Mouse (Mus musculus): ENCODE data around the gene Nxnl1. TPM values are rescaled to one million over a fixed set of nuclear protein-coding genes. Genes with fewer than 3 reads are reported as not detected.

The Nxnl1 gene
- 0.11 and 0.13 TPM in 2 replicates for polyA plus RNA-seq (2015; fragmentation: Nextera tagmentation; extraction: Ambion mirVana)

GRCm38 (mm10) chr8:71566501-71566900 lies at the start of gene Nxnl1:
Gene Nxnl1 (minus strand): TSS chr8:71566601.
- Histone ChIP-seq H3K9me3 (ENCODE audit: low read length) (no peaks in the 10 kb centered on the region), H3K4me1 (ENCODE audit: insufficient read depth, low read depth, low read length) (peaks cover 13% of the 10 kb centered on the region; the same call in 1 of the 2 replicates), H3K27ac (ENCODE audit: low read length) (no peak within 1 kb of the TSS), H3K4me2 (replicated peaks; ENCODE audit: low read depth, low read length) (no peak within 1 kb of the TSS), H3K27me3 (replicated peaks; ENCODE audit: insufficient read depth, low read length) (peaks cover 9% of the 10 kb centered on the region), H3K9ac (replicated peaks; ENCODE audit: low read depth) (no peak within 1 kb of the TSS), H3K36me3 (ENCODE audit: insufficient read depth, low read length) (no peaks in the 10 kb centered on the region), H3K4me3 (ENCODE audit: low read depth, low read length) (no peak within 1 kb of the TSS)
- ATAC-seq, result no peak
- 56% methylated on average over 3 of the region's 3 CpGs for WGBS
- TF ChIP-seq EP300 (IDR thresholded peaks at IDR 0.05) (no peak), CTCF (IDR thresholded peaks at IDR 0.05) (no peak)
- no peak for DNase-seq (ENCODE audit: low spot score)

GRCm38 (mm10) chr8:71613418-71613817 lies 47.0 kb upstream of the Nxnl1 start:
- ATAC-seq, result no peak
- H3K27ac ChIP-seq (ENCODE audit: low read length), result no peak overlapping the region
- 25% methylated on average over 4 of the region's 4 CpGs for WGBS

GRCm38 (mm10) chr8:71612141-71612540 lies 45.7 kb upstream of the Nxnl1 start:
- Histone ChIP-seq H3K9ac (replicated peaks; ENCODE audit: low read depth) (no peak overlapping the region), H3K4me3 (ENCODE audit: low read depth, low read length) (peak overlapping the region; percentile 85; the same call in 1 of the 2 replicates), H3K9me3 (ENCODE audit: low read length) (no peaks in the 10 kb centered on the region), H3K36me3 (ENCODE audit: insufficient read depth, low read length) (peaks cover 9% of the 10 kb centered on the region; the same call in 1 of the 2 replicates), H3K4me1 (ENCODE audit: insufficient read depth, low read depth, low read length) (peaks cover 4% of the 10 kb centered on the region; the same call in 1 of the 2 replicates), H3K27ac (ENCODE audit: low read length) (no peak overlapping the region), H3K27me3 (replicated peaks; ENCODE audit: insufficient read depth, low read length) (no peaks in the 10 kb centered on the region), H3K4me2 (replicated peaks; ENCODE audit: low read depth, low read length) (peak overlapping the region; percentile 61)
- 26% methylated on average over 5 of the region's 5 CpGs for WGBS
- ATAC-seq (no peak), DNase-seq (ENCODE audit: low spot score) (no peak)
- TF ChIP-seq CTCF (IDR thresholded peaks at IDR 0.05), result no peak
- no peak for TF ChIP-seq EP300 (IDR thresholded peaks at IDR 0.05)

More at GRCm38 (mm10) chr8:71613418-71613817, 47.0 kb upstream of the Nxnl1 start:
- Histone ChIP-seq H3K9ac (replicated peaks; ENCODE audit: low read depth) (no peak overlapping the region), H3K4me2 (replicated peaks; ENCODE audit: low read depth, low read length) (no peak overlapping the region), H3K36me3 (ENCODE audit: insufficient read depth, low read length) (peaks cover 18% of the 10 kb centered on the region), H3K4me1 (ENCODE audit: insufficient read depth, low read depth, low read length) (peaks cover 4% of the 10 kb centered on the region; the same call in 1 of the 2 replicates), H3K27me3 (replicated peaks; ENCODE audit: insufficient read depth, low read length) (no peaks in the 10 kb centered on the region), H3K4me3 (ENCODE audit: low read depth, low read length) (no peak overlapping the region), H3K9me3 (ENCODE audit: low read length) (no peaks in the 10 kb centered on the region)
- peak; percentile 34 for DNase-seq (ENCODE audit: low spot score)
- no peak for TF ChIP-seq EP300 (IDR thresholded peaks at IDR 0.05)
- TF ChIP-seq CTCF (IDR thresholded peaks at IDR 0.05), result no peak

- H3K27ac ChIP-seq (ENCODE audit: low read length), result peak within 1 kb of the TSS; percentile 89
- ATAC-seq (peak; percentile 99), DNase-seq (ENCODE audit: low spot score) (peak; percentile 100)
- no peaks in the 10 kb centered on the region for H3K9me3 ChIP-seq (ENCODE audit: low read length)
- H3K27me3 ChIP-seq (replicated peaks; ENCODE audit: insufficient read depth, low read length), result no peaks in the 10 kb centered on the region
- peaks cover 4% of the 10 kb centered on the region; the same call in 1 of the 2 replicates for H3K4me1 ChIP-seq (ENCODE audit: insufficient read depth, low read depth, low read length)
- under 1% methylated on average over 82 of the region's 82 CpGs for WGBS
- peak within 1 kb of the TSS; percentile 70 for H3K9ac ChIP-seq (replicated peaks; ENCODE audit: low read depth)
- TF ChIP-seq CTCF (IDR thresholded peaks at IDR 0.05) (peak; percentile 37), EP300 (IDR thresholded peaks at IDR 0.05) (peak; percentile 91)
- peak within 1 kb of the TSS; percentile 85 for H3K4me3 ChIP-seq (ENCODE audit: low read depth, low read length)
- H3K4me2 ChIP-seq (replicated peaks; ENCODE audit: low read depth, low read length), result peak within 1 kb of the TSS; percentile 61
- H3K36me3 ChIP-seq (ENCODE audit: insufficient read depth, low read length), result peaks cover 4% of the 10 kb centered on the region; the same call in 1 of the 2 replicates
These were observed 44.6 kb upstream of the Nxnl1 start, which contains the start of gene Colgalt1 for GRCm38 (mm10) chr8:71610822-71611651. Gene Colgalt1 (plus strand): TSS chr8:71610998.

- no peak for DNase-seq (ENCODE audit: low spot score)
- Histone ChIP-seq H3K4me1 (ENCODE audit: insufficient read depth, low read depth, low read length) (peaks cover 5% of the 10 kb centered on the region; the same call in 1 of the 2 replicates), H3K4me3 (ENCODE audit: low read depth, low read length) (no peak overlapping the region), H3K9ac (replicated peaks; ENCODE audit: low read depth) (no peak overlapping the region), H3K9me3 (ENCODE audit: low read length) (no peaks in the 10 kb centered on the region), H3K27me3 (replicated peaks; ENCODE audit: insufficient read depth, low read length) (peaks cover 14% of the 10 kb centered on the region; the same call in 1 of the 2 replicates), H3K36me3 (ENCODE audit: insufficient read depth, low read length) (no peaks in the 10 kb centered on the region), H3K27ac (ENCODE audit: low read length) (no peak overlapping the region), H3K4me2 (replicated peaks; ENCODE audit: low read depth, low read length) (no peak overlapping the region)
- 63% methylated on average over 7 of the region's 7 CpGs for WGBS
- ATAC-seq, result no peak
- no peak for TF ChIP-seq CTCF (IDR thresholded peaks at IDR 0.05)
- no peak for TF ChIP-seq EP300 (IDR thresholded peaks at IDR 0.05)
These were observed 37.6 kb upstream of the Nxnl1 start for GRCm38 (mm10) chr8:71604021-71604420.

GRCm38 (mm10) chr8:71602666-71603334 lies 36.4 kb upstream of the Nxnl1 start:
- ATAC-seq (peak; percentile 96), DNase-seq (ENCODE audit: low spot score) (peak; percentile 96)
- H3K27me3 ChIP-seq (replicated peaks; ENCODE audit: insufficient read depth, low read length), result peaks cover 14% of the 10 kb centered on the region; the same call in 1 of the 2 replicates
- H3K36me3 ChIP-seq (ENCODE audit: insufficient read depth, low read length), result no peaks in the 10 kb centered on the region
- peak overlapping the region; percentile 50 for H3K4me2 ChIP-seq (replicated peaks; ENCODE audit: low read depth, low read length)
- no peak for TF ChIP-seq CTCF (IDR thresholded peaks at IDR 0.05)
- no peak overlapping the region for H3K27ac ChIP-seq (ENCODE audit: low read length)
- peaks cover 5% of the 10 kb centered on the region; the same call in 1 of the 2 replicates for H3K4me1 ChIP-seq (ENCODE audit: insufficient read depth, low read depth, low read length)
- peak overlapping the region; percentile 17 for H3K4me3 ChIP-seq (ENCODE audit: low read depth, low read length)
- no peaks in the 10 kb centered on the region for H3K9me3 ChIP-seq (ENCODE audit: low read length)
- no peak overlapping the region for H3K9ac ChIP-seq (replicated peaks; ENCODE audit: low read depth)
- WGBS, result 2% methylated on average over 30 of the region's 32 CpGs

Data from lung, postnatal 0 days (tissue).